Mouse (Mus musculus): Measurements from ENCODE around the gene Zfp706.

- TF ChIP-seq POLR2A (IDR thresholded peaks at IDR 0.05; ENCODE audit: low read depth, low read length) (no peak), CTCF (IDR thresholded peaks at IDR 0.05; ENCODE audit: extremely low read depth, insufficient read length, insufficient replicate concordance, low read depth, low read length) (no peak)
Observed at GRCm38 (mm10) chr15:37037704-37038103, 30.1 kb upstream of the Zfp706 start.

Measured in small intestine, adult 2 months (tissue).